Mouse (Mus musculus) heart, embryonic 12.5 days (tissue): ENCODE results near the gene Glb1. TPM values are rescaled to one million over a fixed set of nuclear protein-coding genes. Genes with fewer than 3 reads are reported as not detected.

Experiments used
- ATAC-seq: fragments of 200-750 bp; cut with Nextera tagmentation; 2 replicates; pipeline ENCODE4 v1.8.0; 2017; ENCODE audit warnings: moderate TSS enrichment, moderate library complexity; ENCODE audit not compliant: insufficient number of reproducible peaks, low FRiP score
- H3K27ac ChIP-seq: fragments of 300-500 bp; sonication (generic); 2 replicates; pipeline ENCODE4 v1.5.1; 2016; ENCODE audit warnings: mild to moderate bottlenecking, moderate library complexity; ENCODE audit not compliant: poor library complexity, severe bottlenecking
- H3K27me3 ChIP-seq: fragments of 300-500 bp; sonication (generic); replicated peaks from 2 replicates; pipeline ENCODE4 v1.6.1; 2016; ENCODE audit warnings: mild to moderate bottlenecking, moderate library complexity
- H3K36me3 ChIP-seq: fragments of 300-500 bp; sonication (generic); 2 replicates; pipeline ENCODE4 v1.6.1; 2016; ENCODE audit warnings: mild to moderate bottlenecking, moderate library complexity
- H3K4me1 ChIP-seq: fragments of 300-500 bp; sonication (generic); replicated peaks from 2 replicates; pipeline ENCODE4 v1.6.1; 2016; ENCODE audit warnings: mild to moderate bottlenecking
- H3K4me2 ChIP-seq: fragments of 300-500 bp; sonication (generic); 2 replicates; pipeline ENCODE4 v1.6.1; 2016; ENCODE audit warnings: mild to moderate bottlenecking, moderate library complexity
- H3K4me3 ChIP-seq: fragments of 300-500 bp; sonication (generic); 2 replicates; pipeline ENCODE4 v1.5.1; 2016; ENCODE audit warnings: mild to moderate bottlenecking
- H3K9ac ChIP-seq: fragments of 300-500 bp; sonication (generic); 2 replicates; pipeline ENCODE4 v1.6.1; 2016; ENCODE audit warnings: mild to moderate bottlenecking, moderate library complexity
- H3K9me3 ChIP-seq: fragments of 300-500 bp; sonication (generic); replicated peaks from 2 replicates; pipeline ENCODE4 v1.6.1; 2016; ENCODE audit warnings: mild to moderate bottlenecking, moderate library complexity
- WGBS: fragments of 180-500 bp; shearing (Covaris S2); methylation state at CpG from one replicate; pipeline ENCODE4 v1.1.7; 2016; 5-methylcytosine and 5-hydroxymethylcytosine counted together
- polyA plus RNA-seq: library from polyadenylated mRNA; unstranded; fragments of >200 nt; fragmentation: Nextera tagmentation; extraction: Ambion mirVana; gene quantifications from 2 replicates; pipeline ENCODE4 v1.2.1, GENCODE M21; 2016

Glb1 gene
- polyA plus RNA-seq, 1 experiment from 2014 or later = 46.2 TPM

GRCm38 (mm10) chr9:114471892-114472291 lies 71.0 kb downstream of the Glb1 start:
- Histone ChIP-seq H3K4me1 (no peaks in the 10 kb centered on the region), H3K4me2 (no peak overlapping the region), H3K36me3 (peaks cover 11% of the 10 kb centered on the region), H3K4me3 (no peak overlapping the region), H3K9ac (no peak overlapping the region), H3K27ac (no peak overlapping the region), H3K27me3 (no peaks in the 10 kb centered on the region), H3K9me3 (no peaks in the 10 kb centered on the region)
- WGBS = 75% methylated on average over 7 of the region's 7 CpGs
- no peak for ATAC-seq

GRCm38 (mm10) chr9:114477019-114477418 lies 76.1 kb downstream of the Glb1 start:
- 86% methylated on average over 9 of the region's 9 CpGs for WGBS

GRCm38 (mm10) chr9:114480940-114481339 lies 80.1 kb downstream of the Glb1 start:
- H3K27ac ChIP-seq = no peak overlapping the region
- no peaks in the 10 kb centered on the region for H3K4me1 ChIP-seq
- H3K27me3 ChIP-seq = no peaks in the 10 kb centered on the region
- no peaks in the 10 kb centered on the region for H3K36me3 ChIP-seq
- ATAC-seq = no peak
- H3K9me3 ChIP-seq = no peaks in the 10 kb centered on the region
- 73% methylated on average over 3 of the region's 3 CpGs for WGBS
- no peak overlapping the region for H3K4me2 ChIP-seq
- H3K9ac ChIP-seq = no peak overlapping the region
- no peak overlapping the region for H3K4me3 ChIP-seq

More at GRCm38 (mm10) chr9:114477019-114477418, 76.1 kb downstream of the Glb1 start:
- ATAC-seq = no peak
- peaks cover 4% of the 10 kb centered on the region; the same call in 1 of the 2 replicates for H3K36me3 ChIP-seq
- H3K4me2 ChIP-seq = no peak overlapping the region
- no peak overlapping the region for H3K9ac ChIP-seq
- no peak overlapping the region for H3K27ac ChIP-seq
- no peaks in the 10 kb centered on the region for H3K9me3 ChIP-seq
- H3K27me3 ChIP-seq = no peaks in the 10 kb centered on the region
- H3K4me1 ChIP-seq = no peaks in the 10 kb centered on the region
- H3K4me3 ChIP-seq = no peak overlapping the region

GRCm38 (mm10) chr9:114484771-114485170 lies 83.9 kb downstream of the Glb1 start:
- H3K9ac ChIP-seq = no peak overlapping the region
- no peaks in the 10 kb centered on the region for H3K4me1 ChIP-seq
- no peak overlapping the region for H3K4me3 ChIP-seq
- ATAC-seq = no peak
- no peak overlapping the region for H3K4me2 ChIP-seq
- no peaks in the 10 kb centered on the region for H3K9me3 ChIP-seq
- H3K27me3 ChIP-seq = no peaks in the 10 kb centered on the region
- 84% methylated on average over 5 of the region's 5 CpGs for WGBS
- no peak overlapping the region for H3K27ac ChIP-seq
- no peaks in the 10 kb centered on the region for H3K36me3 ChIP-seq

GRCm38 (mm10) chr9:114486808-114487207 lies 85.9 kb downstream of the Glb1 start:
- H3K4me3 ChIP-seq = no peak overlapping the region
- no peak overlapping the region for H3K9ac ChIP-seq
- H3K27me3 ChIP-seq = no peaks in the 10 kb centered on the region
- no peaks in the 10 kb centered on the region for H3K36me3 ChIP-seq
- no peak overlapping the region for H3K27ac ChIP-seq
- no peaks in the 10 kb centered on the region for H3K9me3 ChIP-seq
- WGBS = 82% methylated on average over 4 of the region's 4 CpGs
- H3K4me2 ChIP-seq = no peak overlapping the region
- H3K4me1 ChIP-seq = no peaks in the 10 kb centered on the region
- ATAC-seq = no peak

- Histone ChIP-seq H3K27ac (no peak overlapping the region), H3K4me1 (no peaks in the 10 kb centered on the region), H3K9ac (no peak overlapping the region), H3K9me3 (no peaks in the 10 kb centered on the region), H3K4me2 (no peak overlapping the region), H3K4me3 (no peak overlapping the region), H3K27me3 (no peaks in the 10 kb centered on the region), H3K36me3 (no peaks in the 10 kb centered on the region)
- 79% methylated on average over 23 of the region's 23 CpGs for WGBS
- ATAC-seq = no peak
These were observed 86.8 kb downstream of the Glb1 start for GRCm38 (mm10) chr9:114487481-114488258.

GRCm38 (mm10) chr9:114496469-114496868 lies 95.6 kb downstream of the Glb1 start:
- H3K4me2 ChIP-seq = no peak overlapping the region
- no peaks in the 10 kb centered on the region for H3K36me3 ChIP-seq
- no peaks in the 10 kb centered on the region for H3K4me1 ChIP-seq
- H3K9ac ChIP-seq = no peak overlapping the region
- ATAC-seq = no peak
- H3K9me3 ChIP-seq = no peaks in the 10 kb centered on the region
- no peak overlapping the region for H3K4me3 ChIP-seq
- 75% methylated on average over 7 of the region's 7 CpGs for WGBS
- peaks cover 7% of the 10 kb centered on the region; the same call in 1 of the 2 replicates for H3K27me3 ChIP-seq
- no peak overlapping the region for H3K27ac ChIP-seq

- no peak for ATAC-seq
- Histone ChIP-seq H3K36me3 (no peaks in the 10 kb centered on the region), H3K27me3 (peaks cover 7% of the 10 kb centered on the region; the same call in 1 of the 2 replicates), H3K4me1 (peaks cover 8% of the 10 kb centered on the region), H3K27ac (no peak overlapping the region), H3K9ac (no peak overlapping the region), H3K9me3 (no peaks in the 10 kb centered on the region), H3K4me2 (peak overlapping the region; percentile 44; the same call in 1 of the 2 replicates), H3K4me3 (no peak overlapping the region)
- WGBS = 5% methylated on average over 11 of the region's 11 CpGs
These were observed 97.3 kb downstream of the Glb1 start for GRCm38 (mm10) chr9:114498218-114498617.

GRCm38 (mm10) chr9:114499783-114500515 lies 99.1 kb downstream of the Glb1 start:
- WGBS = 18% methylated on average over 15 of the region's 15 CpGs
- no peak overlapping the region for H3K27ac ChIP-seq
- no peak overlapping the region for H3K4me3 ChIP-seq
- H3K36me3 ChIP-seq = no peaks in the 10 kb centered on the region
- H3K27me3 ChIP-seq = peaks cover 7% of the 10 kb centered on the region; the same call in 1 of the 2 replicates
- no peak overlapping the region for H3K9ac ChIP-seq
- 0 out of 2 replicates have a peak overlapping the region, but pooled peaks have one; percentile 3 for H3K4me2 ChIP-seq
- peaks cover 9% of the 10 kb centered on the region for H3K4me1 ChIP-seq
- ATAC-seq = no peak
- H3K9me3 ChIP-seq = no peaks in the 10 kb centered on the region

GRCm38 (mm10) chr9:114501111-114501510 lies 100.2 kb downstream of the Glb1 start:
- no peak overlapping the region for H3K27ac ChIP-seq
- H3K9ac ChIP-seq = no peak overlapping the region
- ATAC-seq = no peak
- no peak overlapping the region for H3K4me2 ChIP-seq
- peaks cover 9% of the 10 kb centered on the region for H3K4me1 ChIP-seq
- H3K36me3 ChIP-seq = no peaks in the 10 kb centered on the region
- H3K4me3 ChIP-seq = no peak overlapping the region
- H3K9me3 ChIP-seq = no peaks in the 10 kb centered on the region
- 88% methylated on average over 7 of the region's 7 CpGs for WGBS
- peaks cover 7% of the 10 kb centered on the region; the same call in 1 of the 2 replicates for H3K27me3 ChIP-seq

- peaks cover 7% of the 10 kb centered on the region; the same call in 1 of the 2 replicates for H3K27me3 ChIP-seq
- peaks cover 9% of the 10 kb centered on the region for H3K4me1 ChIP-seq
- no peak for ATAC-seq
- no peak overlapping the region for H3K4me3 ChIP-seq
- H3K9me3 ChIP-seq = no peaks in the 10 kb centered on the region
- H3K27ac ChIP-seq = no peak overlapping the region
- H3K9ac ChIP-seq = no peak overlapping the region
- 89% methylated on average over 11 of the region's 11 CpGs for WGBS
- no peak overlapping the region for H3K4me2 ChIP-seq
- no peaks in the 10 kb centered on the region for H3K36me3 ChIP-seq
These were observed 101.0 kb downstream of the Glb1 start for GRCm38 (mm10) chr9:114501913-114502312.
